In the genomic region with DNA sequence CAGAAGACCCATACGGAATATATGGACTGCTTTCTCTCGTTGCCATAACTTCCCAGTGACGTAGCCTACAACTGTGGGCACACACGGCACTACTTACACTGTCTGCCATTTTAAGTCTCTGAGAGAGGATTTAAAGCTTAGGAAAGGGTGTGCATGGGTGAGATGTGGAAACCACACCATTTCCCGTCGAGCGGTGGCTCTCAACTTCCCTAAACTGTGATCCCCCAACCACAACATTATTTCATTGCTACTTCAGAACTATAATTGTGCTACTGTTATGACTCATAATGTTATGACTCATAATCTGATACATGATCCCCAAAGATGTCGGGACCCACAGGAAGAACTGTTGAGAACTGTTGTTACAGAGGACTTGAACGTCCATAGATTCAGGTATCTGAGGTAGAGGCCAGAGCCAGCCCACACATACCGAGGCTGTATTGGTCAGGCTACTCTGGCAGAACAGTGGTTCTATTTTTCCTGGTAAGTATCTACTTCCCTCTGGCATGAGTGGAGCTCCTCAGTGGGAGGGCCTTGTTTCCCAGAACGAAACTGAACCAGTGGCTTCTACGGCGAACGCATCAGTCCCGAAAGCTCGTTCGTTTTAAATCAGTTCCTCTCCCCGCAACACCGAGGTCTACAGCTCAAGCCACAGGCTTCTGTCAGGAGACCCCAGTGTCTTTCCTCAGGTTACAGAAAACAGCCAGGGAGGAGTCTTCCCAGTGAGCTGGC, we compare ENCODE assay signal across 14 mouse cellular contexts. TPM values are rescaled to one million over a fixed set of nuclear protein-coding genes. Genes with fewer than 3 reads are reported as not detected.
DNase-seq lines count a peak whose midpoint lies in the region; ATAC-seq and TF ChIP-seq lines count a peak whose summit lies in the region.
"Had no signal": no experiment of that assay in that cellular context is flagged by ENCODE, and none has a peak within 500 bp of the region (broad histone marks: within the 10 kb centered on the region; RNA-seq: fewer than 3 reads in every experiment).

No protein-coding gene starts in this region.

- H3K4me2 ChIP-seq in intestine, postnatal 0 days (replicated peaks; ENCODE audit: low read depth): no peak overlapping the region
- H3K4me2 ChIP-seq: limb, embryonic 15.5 days; neural tube, embryonic 13.5 days had no signal

- H3K9me3 ChIP-seq in intestine, postnatal 0 days (ENCODE audit: control insufficient read depth): no peaks in the 10 kb centered on the region
- H3K9me3 ChIP-seq: limb, embryonic 15.5 days; neural tube, embryonic 13.5 days had no signal

- WGBS in intestine, postnatal 0 days: 88% methylated on average over 19 of the region's 19 CpGs

- no peaks in the 10 kb centered on the region for H3K36me3 ChIP-seq in intestine, postnatal 0 days (ENCODE audit: control insufficient read depth, insufficient read depth)
- H3K36me3 ChIP-seq: limb, embryonic 15.5 days; neural tube, embryonic 13.5 days had no signal

- H3K4me1 ChIP-seq in bone marrow macrophage, adult 2 months (ENCODE audit: control insufficient read depth, insufficient read depth, low read length): peaks cover 20% of the 10 kb centered on the region
- H3K4me1 ChIP-seq in intestine, postnatal 0 days (replicated peaks; ENCODE audit: control insufficient read depth, insufficient read depth, low read length): no peaks in the 10 kb centered on the region
- H3K4me1 ChIP-seq: limb, embryonic 15.5 days; neural tube, embryonic 13.5 days had no signal

- TF ChIP-seq CTCF in gastrocnemius, adult 2 months (IDR thresholded peaks at IDR 0.05): no peak
- 0 out of 2 replicates have a peak, but pooled peaks have one; percentile 19 for TF ChIP-seq CTCF in bone marrow macrophage, adult 2 months (IDR thresholded peaks at IDR 0.05; ENCODE audit: low read depth, low read length)
- no peak for TF ChIP-seq CTCF in intestine, postnatal 0 days (IDR thresholded peaks at IDR 0.05; ENCODE audit: low read depth)

- no peak for TF ChIP-seq POLR2A in bone marrow macrophage, adult 2 months (IDR thresholded peaks at IDR 0.05; ENCODE audit: borderline replicate concordance, low read depth, low read length)

- no peak overlapping the region for H3K27ac ChIP-seq in gastrocnemius, adult 2 months
- H3K27ac ChIP-seq in bone marrow macrophage, adult 2 months (ENCODE audit: insufficient read depth, low read depth, low read length): peak overlapping the region; percentile 99
- H3K27ac ChIP-seq in intestine, postnatal 0 days (ENCODE audit: low read depth, low read length): no peak overlapping the region
- H3K27ac ChIP-seq: heart, adult 2 months; limb, embryonic 15.5 days; neural tube, embryonic 13.5 days had no signal

- no peaks in the 10 kb centered on the region for H3K27me3 ChIP-seq in intestine, postnatal 0 days (replicated peaks; ENCODE audit: control insufficient read depth, insufficient read depth, low read length)
- H3K27me3 ChIP-seq: limb, embryonic 15.5 days; neural tube, embryonic 13.5 days had no signal

- H3K4me3 ChIP-seq in gastrocnemius, adult 2 months: peak overlapping the region; percentile 30
- peak overlapping the region; percentile 68 for H3K4me3 ChIP-seq in bone marrow macrophage, adult 2 months (ENCODE audit: insufficient read depth, low read length)
- H3K4me3 ChIP-seq in intestine, postnatal 0 days (ENCODE audit: low read depth, low read length): no peak overlapping the region
- H3K4me3 ChIP-seq: heart, adult 2 months; limb, embryonic 15.5 days; neural tube, embryonic 13.5 days had no signal

- no peak overlapping the region for H3K9ac ChIP-seq in intestine, postnatal 0 days (ENCODE audit: low read depth, low read length)
- H3K9ac ChIP-seq: limb, embryonic 15.5 days; neural tube, embryonic 13.5 days had no signal

- no peak for DNase-seq in gastrocnemius, adult 2 months
- DNase-seq in gastrocnemius, postnatal 36 days: no peak
- DNase-seq in 3T3-L1 (ENCODE audit: low read depth, low spot score): peak; percentile 33
- DNase-seq in adrenal gland, adult 8-10 months: no peak
- no peak for DNase-seq in kidney, postnatal 36 days
- DNase-seq: cerebellum, postnatal 36 days; heart, adult 2 months; right cerebral cortex, postnatal 4 days had no signal

- peak; percentile 84 for ATAC-seq in megakaryocyte progenitor cell, adult 5-6 weeks (replicated peaks; ENCODE audit: poor library complexity)
- ATAC-seq in intestine, postnatal 0 days: no peak
- ATAC-seq: hindbrain, embryonic 16.5 days had no signal

- intact Hi-C loops in gastrocnemius, adult 2 months (cut with DNase I): no loop called here
- intact Hi-C loops in gastrocnemius, postnatal 36 days (cut with DNase I): no loop called here

RNA-seq across cellular contexts. Expression of gene Trpm1, which starts 12.2 kb away (rescaled TPM):
- under 1 TPM; 0.48 to 0.59 TPM for total RNA-seq in gastrocnemius, adult 2 months (2021)
- under 1 TPM; 0.47 to 0.56 TPM for total RNA-seq in gastrocnemius, postnatal 36 days (2021)
- polyA plus RNA-seq in bone marrow macrophage, adult 2 months (2012; ENCODE audit: insufficient read depth, insufficient read length, missing spikeins): not detected in 2 replicates
- not detected in 2 replicates for total RNA-seq in megakaryocyte progenitor cell, adult 5-6 weeks (2015)
- total RNA-seq in megakaryocyte progenitor cell, adult 5-6 weeks (2017): not detected in 2 replicates
- total RNA-seq in adrenal gland, adult 8-10 months (2022): under 1 TPM in 1 of 4 experiments, not detected in 3; 0.12 TPM
- polyA plus RNA-seq in intestine, postnatal 0 days (2015; fragmentation: Nextera tagmentation; extraction: Ambion mirVana): not detected in 2 replicates
- total RNA-seq: heart, adult 2 months had no signal
- polyA plus RNA-seq: neural tube, embryonic 13.5 days had no signal
